Mouse (Mus musculus): ENCODE measurements around the gene Eme2.

Gene Eme2

DNA sequence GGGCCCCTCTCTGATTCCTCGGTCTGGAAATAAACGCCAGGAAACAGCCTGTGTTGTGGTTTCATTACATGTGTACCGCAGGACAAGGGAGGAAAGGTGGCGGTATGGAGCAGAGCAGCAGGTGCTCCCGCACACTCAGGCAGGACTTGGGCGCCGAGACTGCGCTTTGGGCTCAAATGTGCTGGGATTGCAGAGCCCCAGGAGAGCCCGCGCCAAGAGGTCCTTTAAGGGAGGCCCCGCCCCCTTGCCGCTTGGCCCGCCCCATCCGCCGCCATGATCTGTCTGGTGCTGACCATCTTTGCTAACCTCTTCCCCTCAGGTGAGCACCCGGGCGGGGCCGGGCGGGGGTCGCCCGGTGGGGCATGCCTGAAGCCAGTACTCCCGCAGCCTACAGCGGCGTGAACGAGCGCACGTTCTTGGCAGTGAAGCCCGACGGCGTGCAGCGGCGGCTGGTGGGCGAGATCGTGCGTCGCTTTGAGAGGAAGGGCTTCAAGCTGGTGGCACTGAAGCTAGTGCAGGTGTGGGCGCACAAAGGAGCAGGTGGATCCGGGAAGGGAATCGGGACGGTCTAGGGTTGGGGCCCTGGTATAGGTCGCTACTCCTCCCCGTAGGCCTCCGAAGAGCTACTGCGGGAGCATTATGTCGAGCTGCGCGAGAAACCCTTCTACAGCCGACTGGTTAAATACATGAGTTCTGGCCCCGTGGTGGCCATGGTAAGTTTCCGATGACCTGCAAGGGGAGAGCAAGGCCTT lies 1.5 kb upstream of the Eme2 start, which contains the start of gene Nme3:
Gene Nme3 (plus strand): TSS at position 260 of the 752 bp plus-strand sequence.
- DNase-seq: peak; percentile 76 to 77

DNA sequence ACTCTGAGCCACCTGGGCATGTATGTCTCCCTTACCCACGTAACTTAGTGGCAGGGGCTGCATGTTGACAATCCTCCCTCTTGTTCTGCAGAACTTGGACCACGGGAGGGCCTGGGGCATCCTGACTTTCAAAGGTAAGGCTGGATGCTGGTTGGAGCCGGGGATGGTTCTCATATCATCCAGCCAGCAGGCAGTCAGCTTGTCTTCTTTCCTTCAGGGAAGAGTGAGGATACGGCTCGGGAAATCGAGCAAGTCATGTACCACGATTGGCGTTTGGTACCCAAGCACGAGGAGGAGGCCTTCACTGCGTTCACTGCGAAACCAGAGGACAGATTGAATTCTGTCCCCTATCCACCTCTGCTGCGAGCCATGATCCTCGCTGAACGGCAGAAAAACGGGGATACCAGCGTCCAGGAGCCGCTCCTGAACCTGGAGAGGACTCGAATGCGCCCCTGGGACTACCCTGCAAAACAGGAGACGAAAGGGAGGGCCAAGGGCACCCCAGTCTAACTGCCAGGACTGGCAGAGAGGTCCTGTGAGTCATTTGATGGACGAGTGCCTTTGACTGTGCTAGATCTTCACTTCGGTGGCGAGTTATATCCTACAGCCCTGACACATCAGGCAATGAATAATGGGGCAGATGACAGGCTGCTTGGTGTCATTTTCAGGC lies 819 bp upstream of the Eme2 start:
- DNase-seq: peak in 1 of 2 experiments; percentile 24

DNA sequence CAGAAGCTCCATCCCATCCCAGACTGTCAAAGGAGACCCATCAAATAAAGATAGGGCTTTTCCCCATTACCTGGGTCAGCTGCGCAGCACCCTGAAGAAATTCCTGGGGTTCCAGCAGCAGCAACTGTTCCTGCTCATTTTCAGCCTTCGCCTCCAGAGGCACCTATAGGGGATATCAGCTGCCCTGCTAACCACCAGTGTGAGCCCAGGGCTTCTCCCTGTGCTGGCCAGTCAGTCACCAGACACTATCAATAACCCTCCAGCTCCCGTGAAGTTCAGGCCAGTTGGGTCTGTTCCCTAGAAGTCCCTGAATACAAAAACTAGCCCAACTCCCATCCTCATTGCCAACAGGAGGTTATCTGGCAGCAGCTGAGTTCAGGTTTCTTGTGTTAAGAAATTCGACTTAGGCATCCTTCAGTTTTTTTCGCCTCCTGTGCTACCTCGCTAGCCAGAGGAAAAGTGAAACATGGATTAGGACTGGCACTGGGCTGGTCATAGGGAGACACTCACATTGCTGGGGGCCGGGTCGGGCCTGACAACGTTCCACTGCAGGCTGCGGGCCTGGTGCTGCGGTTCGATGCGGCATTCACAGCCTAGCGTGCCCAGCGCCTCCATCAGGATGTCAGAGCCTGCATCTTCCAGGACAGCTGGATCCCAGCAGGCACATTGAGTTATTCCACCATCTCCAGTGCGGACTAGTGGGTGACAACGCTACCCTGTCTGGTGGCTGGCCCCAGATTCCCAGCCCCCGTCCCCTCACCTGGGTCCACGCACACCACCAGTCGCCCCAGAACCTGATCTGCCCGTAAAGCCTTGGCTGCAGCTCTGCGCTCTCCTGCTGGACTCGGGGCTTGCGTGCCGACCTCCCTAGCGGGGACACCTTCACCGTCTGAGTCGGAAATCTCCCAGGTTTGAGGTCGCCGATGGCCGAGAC lies 559 bp downstream of the Eme2 start:
- DNase-seq: no peak

DNA sequence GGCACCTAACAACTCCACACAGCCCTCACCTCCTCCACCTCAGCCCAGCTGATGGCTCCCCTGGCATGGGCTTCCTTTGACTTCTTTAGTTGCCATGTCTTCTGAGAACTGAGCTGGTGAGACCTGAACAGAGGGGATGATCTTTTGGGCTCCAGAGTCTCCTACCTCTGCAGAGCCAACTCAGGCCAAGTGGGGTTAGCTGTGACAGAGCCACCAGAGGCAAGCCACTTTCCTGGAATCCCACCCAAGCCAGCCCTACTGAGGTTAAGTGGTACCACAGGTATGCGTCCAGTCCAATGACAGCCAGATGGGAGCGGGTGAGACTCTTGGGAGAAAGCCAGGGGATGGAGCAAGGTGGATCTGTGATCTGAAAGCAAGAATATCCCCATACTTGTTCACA lies 1.6 kb downstream of the Eme2 start:
- DNase-seq: no peak

GRCm38 (mm10) chr17:24892785-24893184 lies 2.1 kb downstream of the Eme2 start:
- DNase-seq: no peak

- DNase-seq: no peak
Measured at GRCm38 (mm10) chr17:24891321-24891720, 3.6 kb downstream of the Eme2 start.

- DNase-seq: no peak
Measured at GRCm38 (mm10) chr17:24890151-24891092, 4.5 kb downstream of the Eme2 start.

- no peak for DNase-seq
Measured at GRCm38 (mm10) chr17:24888862-24889261, 6.0 kb downstream of the Eme2 start.

- DNase-seq: no peak
Measured at GRCm38 (mm10) chr17:24887291-24888080, 7.4 kb downstream of the Eme2 start.

- DNase-seq: no peak
Measured at GRCm38 (mm10) chr17:24886932-24887271, 8.0 kb downstream of the Eme2 start.

DNA sequence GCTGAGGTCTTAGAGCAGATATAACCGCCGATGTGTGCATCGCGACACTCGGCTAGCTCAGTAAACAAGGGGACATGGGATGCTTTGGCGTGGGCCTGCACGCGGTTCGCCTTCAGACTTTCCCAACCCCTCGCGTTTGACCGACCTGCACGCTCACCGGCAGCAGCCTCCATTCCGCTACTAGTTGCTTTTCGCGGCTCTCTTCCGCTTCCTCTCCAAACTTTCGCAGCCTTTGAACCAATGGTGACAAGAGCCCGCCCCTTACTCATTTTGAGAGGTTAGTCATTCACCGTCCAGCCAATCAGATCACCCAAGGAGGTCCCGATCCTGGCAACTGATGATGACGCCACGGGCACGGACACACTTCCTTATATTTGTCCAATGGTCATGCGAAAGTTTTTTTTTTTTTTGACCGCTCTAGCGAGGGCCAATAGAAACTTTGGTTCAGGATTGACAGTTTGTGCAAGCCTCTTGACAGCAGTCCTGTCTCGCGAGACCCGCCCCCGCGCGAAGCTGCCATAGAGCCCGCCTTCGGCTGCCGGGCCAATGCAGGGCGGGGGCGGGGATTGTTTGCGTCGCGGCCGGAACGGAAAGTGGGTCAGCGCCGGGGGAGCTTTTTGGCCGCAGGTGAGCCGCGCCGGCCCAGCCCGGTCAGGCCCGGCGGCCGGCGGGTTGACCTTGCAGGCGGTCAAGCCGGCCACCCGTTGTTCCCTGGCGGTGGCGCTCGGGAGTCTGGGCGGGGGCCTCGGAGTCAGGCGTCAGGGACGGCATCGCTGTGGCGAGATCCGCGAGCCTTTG lies 8.6 kb downstream of the Eme2 start, which contains the start of the genes Nubp2 and Spsb3:
Gene Nubp2 (minus strand): TSS at position 216 of the 798 bp plus-strand sequence.
Gene Spsb3 (plus strand): TSS at position 510 of the 798 bp plus-strand sequence.
- peak; percentile 95 to 97 for DNase-seq

- no peak for DNase-seq
Measured at GRCm38 (mm10) chr17:24885356-24886133, 9.3 kb downstream of the Eme2 start.

GRCm38 (mm10) chr17:24884391-24884790 lies 10.5 kb downstream of the Eme2 start:
- DNase-seq: no peak

DNA sequence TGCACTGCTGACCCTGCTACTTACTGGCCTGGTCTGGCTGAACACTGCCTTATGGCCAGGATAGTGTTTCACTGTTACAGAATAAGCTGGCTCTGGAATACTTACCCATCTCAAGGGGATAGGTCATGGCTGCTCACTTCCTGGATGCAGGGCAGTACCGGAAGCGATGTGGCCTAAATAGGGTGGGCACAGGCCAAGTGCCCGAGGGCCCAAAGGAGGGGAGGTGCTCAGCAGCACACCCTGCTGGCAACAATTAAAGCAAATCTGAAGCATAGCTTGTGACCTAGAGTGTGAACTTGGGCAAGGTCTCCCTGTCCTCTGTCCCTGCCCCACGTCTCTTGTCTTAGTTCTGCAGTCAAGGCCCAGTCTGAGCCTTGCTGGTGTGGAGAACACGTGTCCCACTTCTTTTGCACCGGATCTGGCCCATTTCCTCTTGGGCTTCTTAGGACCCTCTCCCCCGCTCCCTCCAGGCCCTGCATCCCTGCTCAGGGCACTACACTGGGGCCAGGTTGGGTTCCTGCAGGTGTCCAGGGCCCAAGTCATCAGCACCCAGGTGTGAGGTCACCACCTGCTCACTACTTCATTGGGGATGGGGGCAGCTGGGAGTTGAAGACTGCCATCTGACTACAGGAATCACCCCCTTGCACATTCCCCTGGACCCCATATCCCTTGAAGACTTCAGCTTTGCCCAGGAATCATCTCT lies 13.0 kb downstream of the Eme2 start:
- peak in 1 of 2 experiments; percentile 32 for DNase-seq

GRCm38 (mm10) chr17:24878531-24878930 lies 16.4 kb downstream of the Eme2 start:
- DNase-seq: no peak

DNA sequence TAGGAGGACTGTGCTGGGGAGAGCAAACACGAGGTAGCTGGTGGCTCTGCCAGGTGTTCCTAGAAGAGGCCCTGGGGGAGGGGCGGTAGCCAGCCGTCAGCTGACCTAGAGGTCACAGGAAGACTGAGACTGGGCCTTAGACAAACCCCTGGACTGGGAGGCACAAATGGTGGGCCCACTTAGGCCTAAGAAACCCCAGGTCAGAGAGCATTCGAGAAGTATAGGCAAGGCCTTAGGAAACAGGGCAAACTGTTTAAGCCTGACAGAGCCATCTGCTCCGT lies 16.8 kb downstream of the Eme2 start:
- DNase-seq: peak; percentile 40 to 67

DNA sequence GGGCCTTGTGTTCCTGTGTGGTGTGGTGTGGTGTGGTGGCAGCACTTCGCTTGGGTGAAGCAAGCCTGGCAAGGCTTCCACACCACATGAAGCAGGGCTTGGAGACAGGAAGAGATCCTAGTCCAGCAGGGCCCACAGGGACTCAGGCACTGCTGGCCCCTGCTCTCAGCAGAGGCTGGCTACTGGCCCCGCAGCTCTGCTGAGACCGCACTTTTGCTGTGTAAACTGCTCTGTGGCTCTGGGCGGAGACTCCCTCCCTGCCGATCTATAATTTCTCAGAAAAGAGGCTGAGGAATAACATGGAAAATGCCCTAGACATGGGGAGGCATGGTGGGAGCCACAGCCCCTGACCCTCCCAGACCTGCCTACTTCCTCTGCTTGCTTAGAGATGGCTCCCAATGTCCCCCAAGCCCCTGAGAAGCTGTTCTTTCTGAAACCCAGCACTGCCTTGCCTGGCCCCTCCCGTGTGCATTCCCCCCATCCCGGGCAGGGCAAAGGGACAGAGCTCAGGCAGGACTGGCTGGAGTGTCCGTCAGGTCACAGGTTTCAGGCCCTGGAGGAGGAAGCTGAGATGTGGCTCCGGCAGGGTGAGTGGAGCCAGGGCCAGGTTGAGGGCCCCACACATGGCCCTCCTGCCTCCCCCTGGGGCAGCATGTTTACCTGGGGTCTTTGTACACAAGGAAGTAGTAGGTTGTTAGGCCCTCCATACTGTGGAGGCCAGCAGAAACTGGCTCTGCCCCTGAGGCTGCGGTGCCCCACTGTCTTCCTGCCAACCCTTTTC lies 17.4 kb downstream of the Eme2 start:
- no peak for DNase-seq

- DNase-seq: no peak
Measured at GRCm38 (mm10) chr17:24874989-24875388, 19.9 kb downstream of the Eme2 start.

Data from thymus, postnatal 36 days (tissue).